24 mouse cellular contexts compared by ENCODE assay signal in genomic region chr15:7574264-7574663, GRCm38 (mm10).
DNase-seq lines count a peak whose midpoint lies in the region; ATAC-seq and TF ChIP-seq lines count a peak whose summit lies in the region.
"Had no signal": no experiment of that assay in that cellular context is flagged by ENCODE, and none has a peak within 500 bp of the region (broad histone marks: within the 10 kb centered on the region; RNA-seq: fewer than 3 reads in every experiment).

No protein-coding gene starts in this region.

- no peak for ATAC-seq in intestine, embryonic 14.5 days (replicated peaks; ENCODE audit: low FRiP score, low TSS enrichment, low read depth)
- ATAC-seq in intestine, embryonic 16.5 days = no peak
- ATAC-seq in lung, embryonic 16.5 days (ENCODE audit: low read depth) = peak; percentile 49; the same call in 1 of the 2 replicates
- ATAC-seq: forebrain, embryonic 14.5 days; inflammation-experienced regulatory T-cells, adult 6 months; liver, embryonic 12.5 days; liver, postnatal 0 days had no signal

- H3K36me3 ChIP-seq in intestine, embryonic 14.5 days (ENCODE audit: control insufficient read depth, insufficient read depth, low read length) = no peaks in the 10 kb centered on the region
- H3K36me3 ChIP-seq in intestine, embryonic 16.5 days (ENCODE audit: control insufficient read depth, insufficient read depth, low read length) = no peaks in the 10 kb centered on the region
- no peaks in the 10 kb centered on the region for H3K36me3 ChIP-seq in lung, embryonic 16.5 days (ENCODE audit: control insufficient read depth, insufficient read depth, low read length)
- no peaks in the 10 kb centered on the region for H3K36me3 ChIP-seq in myocyte (ENCODE audit: control insufficient read depth, insufficient read depth)
- H3K36me3 ChIP-seq: G1E; hindbrain, embryonic 10.5 days; hindbrain, embryonic 15.5 days; liver, embryonic 12.5 days; midbrain, embryonic 12.5 days had no signal

- H3K4me3 ChIP-seq in intestine, embryonic 14.5 days (ENCODE audit: low read depth, low read length) = no peak overlapping the region
- no peak overlapping the region for H3K4me3 ChIP-seq in intestine, embryonic 16.5 days (ENCODE audit: low read length)
- H3K4me3 ChIP-seq in lung, embryonic 16.5 days (ENCODE audit: low read length) = no peak overlapping the region
- H3K4me3 ChIP-seq in myocyte = no peak overlapping the region
- H3K4me3 ChIP-seq: hindbrain, embryonic 10.5 days; hindbrain, embryonic 15.5 days; liver, embryonic 12.5 days; megakaryocyte, embryonic 14.5 days; midbrain, embryonic 12.5 days had no signal

- 59% methylated on average over 3 of the region's 3 CpGs for WGBS in intestine, embryonic 14.5 days
- 65% methylated on average over 3 of the region's 3 CpGs for WGBS in intestine, embryonic 16.5 days
- WGBS in lung, embryonic 16.5 days = 68% methylated on average over 3 of the region's 3 CpGs

- peak; percentile 24 for DNase-seq in adrenal gland, adult 2 months
- no peak for DNase-seq in adrenal gland, postnatal 25 days
- DNase-seq in intestine, embryonic 14.5 days (ENCODE audit: low spot score) = no peak
- DNase-seq in lung, postnatal 14 days = no peak
- no peak for DNase-seq in layer of hippocampus, postnatal 14 days (ENCODE audit: low spot score in 2 of 2)
- DNase-seq: cerebellum, adult 11 months; cerebellum, adult 9-10 months; cerebellum, postnatal 36 days; gastrocnemius, adult 2 months; gastrocnemius, postnatal 36 days; layer of hippocampus, postnatal 36 days; liver, postnatal 0 days; thymus, postnatal 4 days had no signal

- no peaks in the 10 kb centered on the region for H3K9me3 ChIP-seq in intestine, embryonic 14.5 days (ENCODE audit: control insufficient read depth, low read length)
- H3K9me3 ChIP-seq in intestine, embryonic 16.5 days (ENCODE audit: control insufficient read depth, low read length) = no peaks in the 10 kb centered on the region
- H3K9me3 ChIP-seq in lung, embryonic 16.5 days (ENCODE audit: control insufficient read depth, low read length) = no peaks in the 10 kb centered on the region
- H3K9me3 ChIP-seq: G1E; hindbrain, embryonic 10.5 days; hindbrain, embryonic 15.5 days; liver, embryonic 12.5 days; megakaryocyte, embryonic 14.5 days; midbrain, embryonic 12.5 days had no signal

- H3K9ac ChIP-seq in intestine, embryonic 14.5 days (ENCODE audit: low read length) = no peak overlapping the region
- no peak overlapping the region for H3K9ac ChIP-seq in intestine, embryonic 16.5 days (ENCODE audit: low read depth, low read length)
- H3K9ac ChIP-seq in lung, embryonic 16.5 days (ENCODE audit: low read length) = no peak overlapping the region
- H3K9ac ChIP-seq: hindbrain, embryonic 15.5 days; liver, embryonic 12.5 days; liver, postnatal 0 days; midbrain, embryonic 12.5 days had no signal

- TF ChIP-seq POLR2A in myocyte (IDR thresholded peaks at IDR 0.05; ENCODE audit: insufficient read length, low read depth) = no peak

- no peaks in the 10 kb centered on the region for H3K79me2 ChIP-seq in myocyte (ENCODE audit: control insufficient read depth, insufficient read depth)

- 0 out of 2 replicates have a peak overlapping the region, but pooled peaks have one; percentile 45 for H3K27ac ChIP-seq in intestine, embryonic 14.5 days (ENCODE audit: low read depth)
- H3K27ac ChIP-seq in intestine, embryonic 16.5 days (ENCODE audit: low read length) = no peak overlapping the region; the same call in 1 of the 2 replicates
- peak overlapping the region; percentile 17; the same call in 1 of the 2 replicates for H3K27ac ChIP-seq in lung, embryonic 16.5 days (ENCODE audit: low read length)
- H3K27ac ChIP-seq: gastrocnemius, adult 2 months; hindbrain, embryonic 10.5 days; hindbrain, embryonic 15.5 days; liver, embryonic 12.5 days; midbrain, embryonic 12.5 days had no signal

- no peak overlapping the region for H3ac ChIP-seq in myocyte (ENCODE audit: control insufficient read depth, insufficient read length)

- no peaks in the 10 kb centered on the region for H3K27me3 ChIP-seq in intestine, embryonic 14.5 days (replicated peaks; ENCODE audit: control insufficient read depth, insufficient read depth, low read length)
- no peaks in the 10 kb centered on the region for H3K27me3 ChIP-seq in intestine, embryonic 16.5 days (replicated peaks; ENCODE audit: control insufficient read depth, insufficient read depth, low read length)
- H3K27me3 ChIP-seq in lung, embryonic 16.5 days (ENCODE audit: control insufficient read depth, insufficient read depth, low read depth, low read length) = no peaks in the 10 kb centered on the region
- H3K27me3 ChIP-seq in myocyte (ENCODE audit: control insufficient read depth, insufficient read depth, insufficient read length) = no peaks in the 10 kb centered on the region
- H3K27me3 ChIP-seq: hindbrain, embryonic 15.5 days; liver, embryonic 12.5 days; megakaryocyte, embryonic 14.5 days; midbrain, embryonic 12.5 days had no signal

- H3K4me1 ChIP-seq in intestine, embryonic 14.5 days (replicated peaks; ENCODE audit: control insufficient read depth, insufficient read depth, low read length) = peaks cover 3% of the 10 kb centered on the region; the same call in 1 of the 2 replicates
- no peaks in the 10 kb centered on the region for H3K4me1 ChIP-seq in intestine, embryonic 16.5 days (ENCODE audit: control insufficient read depth, insufficient read depth, low read length)
- no peaks in the 10 kb centered on the region for H3K4me1 ChIP-seq in lung, embryonic 16.5 days (replicated peaks; ENCODE audit: control insufficient read depth, insufficient read depth, low read length)
- H3K4me1 ChIP-seq: hindbrain, embryonic 10.5 days; hindbrain, embryonic 15.5 days; liver, embryonic 12.5 days; megakaryocyte, embryonic 14.5 days; midbrain, embryonic 12.5 days had no signal

- H3K4me2 ChIP-seq in intestine, embryonic 14.5 days (ENCODE audit: low read length) = no peak overlapping the region
- no peak overlapping the region for H3K4me2 ChIP-seq in intestine, embryonic 16.5 days (ENCODE audit: low read depth, low read length)
- no peak overlapping the region for H3K4me2 ChIP-seq in lung, embryonic 16.5 days (ENCODE audit: low read depth, low read length)
- H3K4me2 ChIP-seq in myocyte (ENCODE audit: low read depth) = peak overlapping the region; percentile 3
- H3K4me2 ChIP-seq: hindbrain, embryonic 15.5 days; liver, embryonic 12.5 days; midbrain, embryonic 12.5 days had no signal

TF ChIP-seq in myocyte, 11 proteins besides CTCF, POLR2A, EP300 and RAD21:
- no peak for TF ChIP-seq MYOG (IDR thresholded peaks at IDR 0.05; ENCODE audit: control insufficient read depth in 1 of 3, insufficient read depth in 1 of 3, insufficient read length in 2 of 3, low read depth in 2 of 3)
- TF ChIP-seq REST (IDR thresholded peaks at IDR 0.05; ENCODE audit: insufficient read depth, insufficient read length) = no peak
- TF ChIP-seq SRF (IDR thresholded peaks at IDR 0.05; ENCODE audit: control insufficient read depth, insufficient read length, low read depth) = no peak
- TF ChIP-seq USF1 (IDR thresholded peaks at IDR 0.05; ENCODE audit: low read depth) = no peak
- no peak for TF ChIP-seq CEBPB (IDR thresholded peaks at IDR 0.05; ENCODE audit: insufficient read depth, poor library complexity, severe bottlenecking)
- TF ChIP-seq MYOD1 (IDR thresholded peaks at IDR 0.05; ENCODE audit: control insufficient read depth in 1 of 3, insufficient read length in 2 of 3, low read depth in 2 of 3) = no peak
- TF ChIP-seq TCF12 (IDR thresholded peaks at IDR 0.05; ENCODE audit: insufficient read depth, poor library complexity, severe bottlenecking) = no peak
- no peak for TF ChIP-seq E2F4 (IDR thresholded peaks at IDR 0.05; ENCODE audit: insufficient read depth)
- TF ChIP-seq TCF3 (IDR thresholded peaks at IDR 0.05; ENCODE audit: insufficient read length, low read depth) = no peak
- no peak for TF ChIP-seq MAX (IDR thresholded peaks at IDR 0.05; ENCODE audit: low read depth)
- no peak for TF ChIP-seq POLR2AphosphoS2 (IDR thresholded peaks at IDR 0.05; ENCODE audit: insufficient read length, low read depth)
